Mouse (Mus musculus) thymus, postnatal 0 days (tissue): ENCODE results near the gene Cpvl. TPM values are rescaled to one million over a fixed set of nuclear protein-coding genes. Genes with fewer than 3 reads are reported as not detected.

Experiments used
- DNase-seq: peaks from one replicate; pipeline ENCODE4 v3.0.0-alpha.2; 2015; ENCODE audit warnings: low spot score
- polyA plus RNA-seq: library from polyadenylated mRNA; unstranded; fragments of >200 nt; fragmentation: Nextera tagmentation; extraction: Ambion mirVana; gene quantifications from 2 replicates; pipeline ENCODE4 v1.2.1, GENCODE M21; 2015

Cpvl gene
- polyA plus RNA-seq, result not detected in 2 replicates

GRCm38 (mm10) chr6:53978571-53978970 is at the start of gene Cpvl:
Cpvl (minus strand) TSS chr6:53978671.
- no peak for DNase-seq

GRCm38 (mm10) chr6:54023846-54024245 is 45.4 kb upstream of the Cpvl start:
- no peak for DNase-seq

GRCm38 (mm10) chr6:54021123-54021789 is 42.8 kb upstream of the Cpvl start:
- DNase-seq, result peak; percentile 33

- DNase-seq, result no peak
Measured at GRCm38 (mm10) chr6:54018861-54019260, 40.4 kb upstream of the Cpvl start.

GRCm38 (mm10) chr6:54018038-54018437 is 39.6 kb upstream of the Cpvl start:
- DNase-seq, result no peak

GRCm38 (mm10) chr6:54012163-54012562 is 33.7 kb upstream of the Cpvl start:
- DNase-seq, result no peak

- DNase-seq, result no peak
Measured at GRCm38 (mm10) chr6:54010362-54010761, 31.9 kb upstream of the Cpvl start.

GRCm38 (mm10) chr6:54009293-54009692 is 30.8 kb upstream of the Cpvl start:
- DNase-seq, result no peak

GRCm38 (mm10) chr6:54008448-54009120 is 30.1 kb upstream of the Cpvl start:
- no peak for DNase-seq

- no peak for DNase-seq
Measured at GRCm38 (mm10) chr6:54005302-54005701, 26.8 kb upstream of the Cpvl start.

- no peak for DNase-seq
Measured at GRCm38 (mm10) chr6:53996226-53996955, 17.9 kb upstream of the Cpvl start.

GRCm38 (mm10) chr6:53995519-53995918 is 17.0 kb upstream of the Cpvl start:
- no peak for DNase-seq

- no peak for DNase-seq
Measured at GRCm38 (mm10) chr6:53992386-53992785, 13.9 kb upstream of the Cpvl start.

- DNase-seq, result no peak
Measured at GRCm38 (mm10) chr6:53987235-53987634, 8.8 kb upstream of the Cpvl start.

- DNase-seq, result peak; percentile 19
Measured at GRCm38 (mm10) chr6:53986273-53986985, 8.0 kb upstream of the Cpvl start.

GRCm38 (mm10) chr6:53983820-53984219 is 5.3 kb upstream of the Cpvl start:
- no peak for DNase-seq

GRCm38 (mm10) chr6:53982612-53983011 is 4.1 kb upstream of the Cpvl start:
- DNase-seq, result peak; percentile 47

- DNase-seq, result no peak
Measured at GRCm38 (mm10) chr6:53982047-53982600, 3.7 kb upstream of the Cpvl start.

- no peak for DNase-seq
Measured at GRCm38 (mm10) chr6:53980817-53981480, 2.5 kb upstream of the Cpvl start.

- no peak for DNase-seq
Measured at GRCm38 (mm10) chr6:53974040-53974439, 4.4 kb downstream of the Cpvl start.

GRCm38 (mm10) chr6:53973468-53973867 is 5.0 kb downstream of the Cpvl start:
- no peak for DNase-seq
